Mouse (Mus musculus) c-Kit-positive CD71-positive TER-119-positive erythroid progenitor cells, embryonic 14.5 days (primary cell): Measurements from ENCODE around the gene Cfap61.
"Not testable (repeated sequence)": the region's sequence is repeated elsewhere in the genome, so short reads cannot be mapped to it uniquely, and the experiment has no call there.

Experiments
- DNase-seq: peaks from one replicate; pipeline ENCODE4 v3.0.0-alpha.2; 2013; ENCODE audit warnings: low spot score

The Cfap61 gene

GRCm38 (mm10) chr2:145934339-145935231 is at the start of gene Cfap61, which contains the start of gene Crnkl1:
Gene Cfap61 (plus strand): TSS chr2:145934784.
Gene Crnkl1 (minus strand): TSS chr2:145935014.
- DNase-seq = peak; percentile 90

- DNase-seq = no peak
Observed at GRCm38 (mm10) chr2:145884913-145885785, 49.4 kb upstream of the Cfap61 start.

GRCm38 (mm10) chr2:145887937-145888765 is 46.4 kb upstream of the Cfap61 start:
- no peak for DNase-seq

DNA sequence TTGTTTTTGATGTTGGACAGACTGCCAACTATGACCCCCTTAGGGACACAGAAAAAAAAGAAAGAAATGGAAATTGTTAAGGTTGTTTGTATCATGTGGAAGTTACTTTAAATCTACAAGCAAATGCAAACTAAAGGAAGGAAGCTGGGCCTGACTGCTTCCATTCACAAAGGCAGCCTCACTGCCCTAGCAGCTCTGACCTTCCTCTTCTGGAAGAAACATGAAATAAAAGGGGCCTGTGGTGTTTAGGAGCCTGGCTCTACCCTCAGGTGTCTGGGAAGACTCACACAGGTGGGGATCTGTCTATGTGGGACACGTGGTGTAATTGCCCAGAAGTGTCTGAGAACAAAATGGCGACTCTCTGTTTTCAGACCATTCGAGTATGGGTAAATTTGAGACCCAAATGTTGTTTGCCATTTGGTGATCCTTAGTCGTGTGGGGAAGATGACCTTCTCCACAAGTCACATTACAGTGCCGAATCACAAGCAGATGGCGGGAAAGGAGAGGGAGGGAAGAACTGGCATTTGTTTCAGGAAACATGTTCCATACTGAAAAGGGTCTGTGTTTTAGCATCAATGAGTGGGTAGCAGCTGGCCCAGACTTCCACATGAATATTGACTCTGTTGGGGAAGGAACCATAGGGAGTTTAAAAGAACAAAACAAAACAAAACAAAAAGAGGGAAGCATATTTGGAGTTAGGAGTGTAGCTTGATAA is 45.7 kb upstream of the Cfap61 start:
- DNase-seq = no peak

GRCm38 (mm10) chr2:145890571-145890970 is 44.0 kb upstream of the Cfap61 start:
- DNase-seq = no peak

- no peak for DNase-seq
Observed at GRCm38 (mm10) chr2:145893756-145894155, 40.8 kb upstream of the Cfap61 start.

- DNase-seq = no peak
Observed at GRCm38 (mm10) chr2:145898106-145898505, 36.5 kb upstream of the Cfap61 start.

DNA sequence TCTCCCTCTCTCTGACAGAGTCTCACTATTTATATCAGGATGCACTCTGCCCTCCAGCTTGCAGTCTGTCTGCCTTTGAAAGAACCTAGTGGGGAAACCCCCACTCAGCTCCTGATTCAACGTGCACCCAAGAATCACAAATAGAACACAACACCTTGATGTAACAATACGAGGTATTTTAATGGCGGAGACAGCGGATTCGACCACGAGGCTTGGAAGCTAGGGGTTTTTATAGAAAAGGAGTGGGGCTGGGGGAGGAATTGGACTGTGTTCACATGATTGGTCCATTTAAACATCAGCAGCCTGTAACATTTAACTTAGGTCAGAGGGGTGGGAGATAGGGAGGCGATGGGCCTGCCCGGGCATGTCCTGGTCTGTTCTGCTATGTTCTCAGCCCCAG is 34.3 kb upstream of the Cfap61 start:
- not testable (repeated sequence) for DNase-seq

GRCm38 (mm10) chr2:145901861-145902260 is 32.7 kb upstream of the Cfap61 start, which contains the start of gene Naa20:
Gene Naa20 (plus strand): TSS chr2:145902099.
- no peak for DNase-seq

GRCm38 (mm10) chr2:145903061-145903901 is 31.3 kb upstream of the Cfap61 start:
- DNase-seq = peak; percentile 74

GRCm38 (mm10) chr2:145903983-145904616 is 30.5 kb upstream of the Cfap61 start:
- DNase-seq = no peak

GRCm38 (mm10) chr2:145905156-145905555 is 29.4 kb upstream of the Cfap61 start:
- DNase-seq = no peak

GRCm38 (mm10) chr2:145905884-145906283 is 28.7 kb upstream of the Cfap61 start:
- not testable (repeated sequence) for DNase-seq

- no peak for DNase-seq
Observed at GRCm38 (mm10) chr2:145920941-145921650, 13.5 kb upstream of the Cfap61 start.

GRCm38 (mm10) chr2:145936975-145937374 is 2.4 kb downstream of the Cfap61 start:
- DNase-seq = no peak

DNA sequence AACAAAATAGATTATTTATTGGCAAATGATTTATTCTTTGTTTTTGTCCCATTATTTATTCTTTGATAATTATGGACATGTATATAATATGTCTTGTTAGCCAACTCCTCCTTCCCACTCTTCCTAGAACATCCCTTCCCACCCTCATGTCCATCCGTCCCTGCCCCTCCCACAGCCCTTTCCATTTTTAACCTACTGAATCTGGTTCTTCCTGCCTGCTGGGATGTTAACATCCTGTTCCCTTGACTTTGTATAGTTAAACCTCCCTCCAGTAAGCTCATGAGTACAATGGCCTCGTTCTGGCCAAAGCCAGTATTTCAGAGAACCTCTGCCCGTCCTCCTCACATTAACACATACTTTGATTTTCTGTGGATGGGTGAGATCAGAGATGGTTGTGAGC is 6.8 kb downstream of the Cfap61 start:
- no peak for DNase-seq

- no peak for DNase-seq
Observed at GRCm38 (mm10) chr2:145944286-145944685, 9.7 kb downstream of the Cfap61 start.

DNA sequence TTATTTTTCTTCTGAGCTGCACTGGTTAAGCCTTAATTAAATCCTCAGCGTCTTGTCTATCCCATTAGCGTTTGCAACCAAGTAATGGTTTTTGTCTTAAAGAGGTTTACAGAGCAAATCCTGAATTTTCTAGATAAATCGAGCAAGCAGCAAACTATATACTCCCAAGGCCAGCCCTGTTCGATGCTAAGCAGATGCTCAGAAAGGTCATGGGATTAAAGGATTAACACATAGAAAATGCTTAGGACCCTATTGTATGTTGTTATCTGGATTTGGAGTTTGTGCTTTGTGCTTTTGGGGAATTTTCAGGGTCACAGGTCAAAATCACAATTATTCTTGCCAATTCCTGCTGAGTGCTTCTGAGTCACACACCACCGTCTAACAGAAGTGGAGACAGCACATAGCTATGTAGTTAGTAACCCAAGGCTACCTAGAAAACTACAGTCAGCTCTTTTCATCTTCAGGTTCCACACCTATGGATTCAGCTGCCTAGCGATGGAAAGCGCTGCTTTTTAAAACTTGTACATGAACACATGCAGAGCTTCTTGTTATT is 13.9 kb downstream of the Cfap61 start:
- no peak for DNase-seq
